Mouse (Mus musculus) limb, embryonic 14.5 days (tissue): ENCODE measurements at regions not wholly inside any gene's neighbourhood (a gene's known extent, or its start where the extent isn't known, plus 50 kb on each side); places are given as distances from the start of the nearest gene placed in this dataset.

Experiments used
- ATAC-seq: fragments of 200-750 bp; cut with Nextera tagmentation; 2 replicates; pipeline ENCODE4 v1.8.0; 2017; ENCODE audit warnings: low read depth, moderate number of reproducible peaks, moderate TSS enrichment; ENCODE audit not compliant: low FRiP score
- DNase-seq: peaks from one replicate; pipeline ENCODE4 v3.0.0-alpha.2; 2015; ENCODE audit warnings: low spot score
- H3K27ac ChIP-seq: fragments of 300-500 bp; sonication (generic); replicated peaks from 2 replicates; pipeline ENCODE4 v1.5.1; 2014; ENCODE audit warnings: low read depth, mild to moderate bottlenecking, low read length, moderate library complexity, mixed read lengths
- H3K27me3 ChIP-seq: fragments of 300-500 bp; sonication (generic); 2 replicates; pipeline ENCODE4 v1.6.1; 2014; ENCODE audit warnings: low read length, mixed read lengths; ENCODE audit not compliant: control insufficient read depth, insufficient read depth
- H3K36me3 ChIP-seq: fragments of 300-500 bp; sonication (generic); 2 replicates; pipeline ENCODE4 v1.6.1; 2014; ENCODE audit warnings: mild to moderate bottlenecking, low read length, moderate library complexity, mixed read lengths; ENCODE audit not compliant: control insufficient read depth, insufficient read depth
- H3K4me1 ChIP-seq: fragments of 300-500 bp; sonication (generic); 2 replicates; pipeline ENCODE4 v1.6.1; 2014; ENCODE audit warnings: antibody characterized with exemption, low read length, mixed read lengths; ENCODE audit not compliant: control insufficient read depth, insufficient read depth
- H3K4me2 ChIP-seq: fragments of 300-500 bp; sonication (generic); replicated peaks from 2 replicates; pipeline ENCODE4 v1.6.1; 2014; ENCODE audit warnings: low read depth, mild to moderate bottlenecking, low read length, moderate library complexity; ENCODE audit not compliant: severe bottlenecking
- H3K4me3 ChIP-seq: fragments of 300-500 bp; sonication (generic); replicated peaks from 2 replicates; pipeline ENCODE4 v1.5.1; 2014; ENCODE audit warnings: low read length
- H3K9ac ChIP-seq: fragments of 300-500 bp; sonication (generic); 2 replicates; pipeline ENCODE4 v1.6.1; 2014; ENCODE audit warnings: mild to moderate bottlenecking, low read depth, low read length, moderate library complexity; ENCODE audit not compliant: severe bottlenecking
- H3K9me3 ChIP-seq: fragments of 300-500 bp; sonication (generic); 2 replicates; pipeline ENCODE4 v1.6.1; 2016; ENCODE audit warnings: low read length; ENCODE audit not compliant: control insufficient read depth
- POLR2A ChIP-seq: fragments of 200-500 bp; IDR thresholded peaks from 2 replicates; pipeline ENCODE4 v1.8.0; 2012; ENCODE audit warnings: inconsistent platforms, mild to moderate bottlenecking, moderate library complexity, borderline replicate concordance; ENCODE audit not compliant: insufficient read depth, insufficient read length; ENCODE audit errors: extremely low read depth
- WGBS: fragments of 180-500 bp; shearing (Covaris S2); extraction: QIAGEN DNeasy Blood & Tissue Kit; methylation state at CpG from one replicate; pipeline ENCODE4 v1.1.7; 2014; 5-methylcytosine and 5-hydroxymethylcytosine counted together

DNA sequence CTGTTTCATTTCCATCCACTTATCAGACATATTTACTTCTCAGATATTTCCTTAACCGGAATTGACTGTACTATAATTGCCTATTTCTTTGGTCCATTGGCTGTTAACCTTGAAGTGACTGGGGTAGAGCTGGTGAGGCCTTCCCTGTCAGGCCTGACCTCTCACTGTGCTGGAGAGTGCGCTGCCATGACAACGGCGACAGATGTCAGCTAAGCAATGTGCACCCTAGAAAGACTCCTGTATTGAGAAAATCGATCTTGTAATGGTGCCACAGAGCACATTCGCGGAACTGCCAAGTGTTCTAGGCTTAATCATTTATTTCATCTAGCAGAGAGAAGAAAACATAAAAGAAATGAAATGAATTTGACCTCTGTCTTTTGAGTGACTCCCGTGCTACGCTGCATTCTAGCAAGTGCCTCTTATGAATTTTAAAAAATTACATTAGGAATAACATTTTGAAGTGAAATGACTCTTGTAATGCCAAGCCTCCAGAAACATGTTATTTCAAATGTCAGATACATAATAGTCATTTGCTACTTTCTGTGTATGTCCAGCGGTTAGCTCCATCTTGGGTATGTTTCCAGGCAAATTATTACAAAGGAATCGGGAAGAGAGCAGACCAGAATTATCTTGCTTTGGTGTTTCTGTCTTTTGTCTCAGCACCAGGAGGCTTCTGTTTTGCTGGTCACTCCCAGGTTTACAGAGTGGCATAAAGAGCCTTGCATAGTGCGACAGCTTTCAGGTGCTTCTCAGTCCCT is 133.4 kb downstream of the Snx10 start:
- DNase-seq (no peak), ATAC-seq (no peak)
- no peaks in the 10 kb centered on the region for H3K36me3 ChIP-seq
- no peak overlapping the region for H3K4me3 ChIP-seq
- no peaks in the 10 kb centered on the region for H3K27me3 ChIP-seq
- no peak overlapping the region for H3K27ac ChIP-seq
- H3K9me3 ChIP-seq, result no peaks in the 10 kb centered on the region
- no peak overlapping the region for H3K4me2 ChIP-seq
- H3K9ac ChIP-seq, result no peak overlapping the region
- no peaks in the 10 kb centered on the region for H3K4me1 ChIP-seq
- 71% methylated on average over 12 of the region's 12 CpGs for WGBS
- TF ChIP-seq POLR2A, result no peak

DNA sequence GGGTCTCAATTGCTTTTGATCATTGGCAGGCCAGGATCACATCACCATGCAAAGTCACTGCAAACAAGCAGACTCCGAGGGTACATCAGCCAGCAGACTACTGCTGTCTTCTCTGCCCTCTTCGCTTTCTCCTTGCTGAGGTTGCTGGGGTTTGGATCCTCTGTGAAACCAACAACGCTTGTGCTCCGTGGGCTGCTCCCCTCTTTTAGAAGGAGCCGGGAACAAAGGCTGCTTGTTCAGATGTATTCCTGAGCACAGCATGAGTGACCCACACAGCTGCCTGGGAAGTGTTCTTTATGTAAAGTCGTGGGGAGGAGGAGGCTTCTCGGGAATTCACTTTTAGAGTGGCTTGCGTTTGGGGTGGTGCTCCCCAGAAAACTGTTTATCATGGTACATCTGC is 134.7 kb downstream of the Snx10 start:
- 26% methylated on average over 8 of the region's 8 CpGs for WGBS
- H3K4me1 ChIP-seq, result no peaks in the 10 kb centered on the region
- no peak overlapping the region for H3K4me3 ChIP-seq
- DNase-seq, result peak; percentile 3
- no peak overlapping the region for H3K27ac ChIP-seq
- H3K36me3 ChIP-seq, result no peaks in the 10 kb centered on the region
- TF ChIP-seq POLR2A, result no peak
- H3K9me3 ChIP-seq, result no peaks in the 10 kb centered on the region
- ATAC-seq, result no peak
- no peak overlapping the region for H3K4me2 ChIP-seq
- peak overlapping the region; percentile 28; the same call in 1 of the 2 replicates for H3K9ac ChIP-seq
- H3K27me3 ChIP-seq, result no peaks in the 10 kb centered on the region

DNA sequence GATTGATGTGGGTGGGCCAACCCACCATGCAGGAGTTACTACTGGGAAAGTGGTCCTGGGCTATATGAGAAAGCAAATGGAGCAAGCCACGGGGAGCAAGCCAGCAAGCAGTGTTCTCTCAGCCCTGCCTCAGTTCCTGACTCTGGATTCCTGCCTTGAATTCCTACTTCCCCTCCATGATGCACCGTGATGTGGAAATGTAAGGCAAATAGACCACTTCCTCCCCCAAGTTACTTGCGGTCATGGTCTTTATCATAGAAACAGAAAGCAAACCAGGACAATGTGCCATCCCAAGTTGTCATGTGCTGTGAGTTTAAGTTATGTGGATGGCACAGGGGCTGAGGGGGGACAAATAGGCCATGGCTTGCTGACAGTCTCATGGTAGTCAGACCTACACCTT is 139.5 kb downstream of the Snx10 start:
- Histone ChIP-seq H3K9ac (no peak overlapping the region), H3K9me3 (no peaks in the 10 kb centered on the region), H3K4me1 (no peaks in the 10 kb centered on the region), H3K4me3 (no peak overlapping the region), H3K27ac (no peak overlapping the region), H3K27me3 (no peaks in the 10 kb centered on the region), H3K4me2 (no peak overlapping the region), H3K36me3 (no peaks in the 10 kb centered on the region)
- 84% methylated on average over 3 of the region's 3 CpGs for WGBS
- DNase-seq (no peak), ATAC-seq (no peak)
- no peak for TF ChIP-seq POLR2A

DNA sequence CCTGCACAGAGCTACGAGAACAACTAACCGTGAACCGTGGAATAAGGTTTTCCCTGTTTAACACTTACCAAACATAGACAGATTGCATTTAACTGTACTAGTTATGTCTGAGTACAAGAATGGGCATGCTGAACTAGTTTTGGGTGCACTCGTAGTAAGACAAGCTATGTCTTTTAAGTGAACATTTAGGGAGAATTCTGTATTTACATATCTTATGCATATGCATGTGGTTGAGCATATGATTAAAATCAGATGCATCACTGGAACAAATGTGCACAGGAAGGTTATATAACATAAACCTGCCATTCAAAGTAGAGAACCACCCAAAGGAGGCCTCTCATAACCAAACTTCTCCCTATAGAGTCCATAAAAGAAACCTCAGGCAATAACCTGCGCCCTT is 140.3 kb downstream of the Snx10 start:
- Histone ChIP-seq H3K9me3 (no peaks in the 10 kb centered on the region), H3K9ac (no peak overlapping the region), H3K36me3 (no peaks in the 10 kb centered on the region), H3K27ac (no peak overlapping the region), H3K4me1 (no peaks in the 10 kb centered on the region), H3K4me2 (no peak overlapping the region), H3K4me3 (no peak overlapping the region), H3K27me3 (no peaks in the 10 kb centered on the region)
- WGBS, result 90% methylated on average over 5 of the region's 5 CpGs
- DNase-seq (no peak), ATAC-seq (no peak)
- TF ChIP-seq POLR2A, result no peak

DNA sequence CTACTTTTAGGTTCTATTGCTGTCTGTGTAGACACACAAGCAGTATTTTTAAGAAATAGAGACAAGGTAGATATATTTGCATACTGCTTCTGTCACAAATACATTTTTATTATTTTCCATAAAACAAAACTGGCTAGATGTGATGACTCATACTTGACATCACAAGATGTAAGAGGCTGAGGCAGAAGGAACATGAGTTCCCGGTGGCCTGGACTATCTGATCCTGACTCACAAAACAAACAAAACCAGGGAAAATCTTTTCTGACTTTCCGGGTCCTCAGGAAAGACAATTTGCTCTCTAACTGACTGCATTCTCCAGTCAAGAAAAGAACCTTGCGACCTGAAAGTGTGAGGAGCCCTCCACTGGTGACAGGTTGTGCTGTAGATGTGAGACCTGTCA is 143.3 kb downstream of the Snx10 start:
- Histone ChIP-seq H3K4me3 (no peak overlapping the region), H3K27ac (no peak overlapping the region), H3K4me2 (no peak overlapping the region), H3K9me3 (no peaks in the 10 kb centered on the region), H3K27me3 (no peaks in the 10 kb centered on the region), H3K9ac (no peak overlapping the region), H3K4me1 (no peaks in the 10 kb centered on the region), H3K36me3 (no peaks in the 10 kb centered on the region)
- no peak for TF ChIP-seq POLR2A
- WGBS, result 82% methylated on average over 3 of the region's 3 CpGs
- ATAC-seq, result no peak
- no peak for DNase-seq
